Mouse (Mus musculus): ENCODE data around the gene Cacnb2. TPM values are rescaled to one million over a fixed set of nuclear protein-coding genes. Genes with fewer than 3 reads are reported as not detected.
"Not testable (repeated sequence)": the region's sequence is repeated elsewhere in the genome, so short reads cannot be mapped to it uniquely, and the experiment has no call there.

The Cacnb2 gene
- polyA plus RNA-seq, 1 experiment from 2014 or later = 9.3 TPM

GRCm38 (mm10) chr2:14726601-14727000, 123.7 kb downstream of the Cacnb2 start:
- H3K4me3 ChIP-seq; H3K9me3 ChIP-seq; H3K4me2 ChIP-seq; H3K36me3 ChIP-seq; H3K27ac ChIP-seq; ATAC-seq (ENCODE audit: borderline replicate concordance, extremely low read depth, low FRiP score, low TSS enrichment); H3K4me1 ChIP-seq; H3K27me3 ChIP-seq; H3K9ac ChIP-seq: not testable (repeated sequence)
- 93% methylated on average over 13 of the region's 13 CpGs for WGBS

GRCm38 (mm10) chr2:14738927-14739326, 136.0 kb downstream of the Cacnb2 start:
- H3K4me2 ChIP-seq = no peak overlapping the region
- H3K9me3 ChIP-seq = no peaks in the 10 kb centered on the region
- H3K4me1 ChIP-seq = no peaks in the 10 kb centered on the region
- no peak overlapping the region for H3K4me3 ChIP-seq
- ATAC-seq (ENCODE audit: borderline replicate concordance, extremely low read depth, low FRiP score, low TSS enrichment) = no peak
- WGBS = 43% methylated on average over 9 of the region's 9 CpGs
- H3K36me3 ChIP-seq = no peaks in the 10 kb centered on the region
- H3K27me3 ChIP-seq = no peaks in the 10 kb centered on the region
- no peak overlapping the region for H3K27ac ChIP-seq
- H3K9ac ChIP-seq = no peak overlapping the region

- 67% methylated on average over 15 of the region's 15 CpGs for WGBS
- no peaks in the 10 kb centered on the region for H3K9me3 ChIP-seq
- H3K27ac ChIP-seq = no peak overlapping the region
- H3K36me3 ChIP-seq = no peaks in the 10 kb centered on the region
- no peak overlapping the region for H3K4me2 ChIP-seq
- ATAC-seq (ENCODE audit: borderline replicate concordance, extremely low read depth, low FRiP score, low TSS enrichment) = no peak
- no peaks in the 10 kb centered on the region for H3K27me3 ChIP-seq
- no peak overlapping the region for H3K9ac ChIP-seq
- H3K4me3 ChIP-seq = no peak overlapping the region
- 0 out of 2 replicates have a peak, but pooled peaks cover 4% of the 10 kb centered on the region for H3K4me1 ChIP-seq
Measured at GRCm38 (mm10) chr2:14739510-14739909, 136.6 kb downstream of the Cacnb2 start.

- Histone ChIP-seq H3K27me3 (no peaks in the 10 kb centered on the region), H3K4me1 (0 out of 2 replicates have a peak, but pooled peaks cover 7% of the 10 kb centered on the region), H3K36me3 (no peaks in the 10 kb centered on the region), H3K27ac (no peak overlapping the region), H3K4me3 (no peak overlapping the region), H3K9ac (no peak overlapping the region), H3K9me3 (no peaks in the 10 kb centered on the region), H3K4me2 (no peak overlapping the region)
- no peak for ATAC-seq (ENCODE audit: borderline replicate concordance, extremely low read depth, low FRiP score, low TSS enrichment)
- 73% methylated on average over 7 of the region's 7 CpGs for WGBS
Measured at GRCm38 (mm10) chr2:14740359-14740758, 137.5 kb downstream of the Cacnb2 start.

GRCm38 (mm10) chr2:14744761-14745160, 141.9 kb downstream of the Cacnb2 start:
- no peaks in the 10 kb centered on the region for H3K27me3 ChIP-seq
- no peak for ATAC-seq (ENCODE audit: borderline replicate concordance, extremely low read depth, low FRiP score, low TSS enrichment)
- H3K4me2 ChIP-seq = no peak overlapping the region
- H3K9ac ChIP-seq = no peak overlapping the region
- no peaks in the 10 kb centered on the region for H3K9me3 ChIP-seq
- no peaks in the 10 kb centered on the region for H3K36me3 ChIP-seq
- WGBS = 60% methylated on average over 1 of the region's 1 CpGs
- no peak overlapping the region for H3K27ac ChIP-seq
- no peak overlapping the region for H3K4me3 ChIP-seq
- 0 out of 2 replicates have a peak, but pooled peaks cover 7% of the 10 kb centered on the region for H3K4me1 ChIP-seq

- Histone ChIP-seq H3K9me3 (no peaks in the 10 kb centered on the region), H3K27ac (no peak overlapping the region), H3K36me3 (no peaks in the 10 kb centered on the region), H3K9ac (no peak overlapping the region), H3K4me2 (no peak overlapping the region), H3K4me1 (no peaks in the 10 kb centered on the region), H3K4me3 (no peak overlapping the region), H3K27me3 (no peaks in the 10 kb centered on the region)
- no peak for ATAC-seq (ENCODE audit: borderline replicate concordance, extremely low read depth, low FRiP score, low TSS enrichment)
- 59% methylated on average over 4 of the region's 4 CpGs for WGBS
Measured at GRCm38 (mm10) chr2:14762846-14763245, 160.0 kb downstream of the Cacnb2 start.

GRCm38 (mm10) chr2:14763931-14764330, 161.0 kb downstream of the Cacnb2 start:
- H3K9ac ChIP-seq = no peak overlapping the region
- WGBS = 51% methylated on average over 6 of the region's 6 CpGs

GRCm38 (mm10) chr2:14769448-14769847, 166.6 kb downstream of the Cacnb2 start:
- H3K9me3 ChIP-seq = no peaks in the 10 kb centered on the region
- H3K27me3 ChIP-seq = no peaks in the 10 kb centered on the region
- no peak overlapping the region for H3K4me3 ChIP-seq
- 82% methylated on average over 1 of the region's 1 CpGs for WGBS
- ATAC-seq (ENCODE audit: borderline replicate concordance, extremely low read depth, low FRiP score, low TSS enrichment) = no peak
- H3K4me1 ChIP-seq = no peaks in the 10 kb centered on the region
- H3K27ac ChIP-seq = no peak overlapping the region
- no peaks in the 10 kb centered on the region for H3K36me3 ChIP-seq
- H3K9ac ChIP-seq = no peak overlapping the region
- no peak overlapping the region for H3K4me2 ChIP-seq

More at GRCm38 (mm10) chr2:14763931-14764330, 161.0 kb downstream of the Cacnb2 start:
- ATAC-seq (ENCODE audit: borderline replicate concordance, extremely low read depth, low FRiP score, low TSS enrichment) = no peak
- no peaks in the 10 kb centered on the region for H3K9me3 ChIP-seq
- H3K36me3 ChIP-seq = no peaks in the 10 kb centered on the region
- H3K4me1 ChIP-seq = no peaks in the 10 kb centered on the region
- H3K27me3 ChIP-seq = no peaks in the 10 kb centered on the region
- no peak overlapping the region for H3K4me3 ChIP-seq
- H3K4me2 ChIP-seq = no peak overlapping the region
- H3K27ac ChIP-seq = no peak overlapping the region

GRCm38 (mm10) chr2:14770635-14771034, 167.7 kb downstream of the Cacnb2 start:
- WGBS = 84% methylated on average over 4 of the region's 4 CpGs
- no peak overlapping the region for H3K27ac ChIP-seq
- no peak overlapping the region for H3K4me3 ChIP-seq
- no peak overlapping the region for H3K9ac ChIP-seq
- H3K36me3 ChIP-seq = no peaks in the 10 kb centered on the region
- no peaks in the 10 kb centered on the region for H3K4me1 ChIP-seq
- H3K4me2 ChIP-seq = no peak overlapping the region
- no peaks in the 10 kb centered on the region for H3K9me3 ChIP-seq
- H3K27me3 ChIP-seq = no peaks in the 10 kb centered on the region
- ATAC-seq (ENCODE audit: borderline replicate concordance, extremely low read depth, low FRiP score, low TSS enrichment) = no peak

- no peaks in the 10 kb centered on the region for H3K27me3 ChIP-seq
- H3K4me2 ChIP-seq = no peak overlapping the region
- 15% methylated on average over 1 of the region's 1 CpGs for WGBS
- H3K36me3 ChIP-seq = no peaks in the 10 kb centered on the region
- H3K4me1 ChIP-seq = no peaks in the 10 kb centered on the region
- H3K9me3 ChIP-seq = no peaks in the 10 kb centered on the region
- no peak overlapping the region for H3K27ac ChIP-seq
- ATAC-seq (ENCODE audit: borderline replicate concordance, extremely low read depth, low FRiP score, low TSS enrichment) = no peak
- H3K9ac ChIP-seq = no peak overlapping the region
- no peak overlapping the region for H3K4me3 ChIP-seq
Measured at GRCm38 (mm10) chr2:14774375-14774774, 171.5 kb downstream of the Cacnb2 start.

GRCm38 (mm10) chr2:14774857-14775495, 172.1 kb downstream of the Cacnb2 start:
- no peak overlapping the region for H3K9ac ChIP-seq
- no peak overlapping the region for H3K4me3 ChIP-seq
- no peaks in the 10 kb centered on the region for H3K36me3 ChIP-seq
- H3K27me3 ChIP-seq = no peaks in the 10 kb centered on the region
- ATAC-seq (ENCODE audit: borderline replicate concordance, extremely low read depth, low FRiP score, low TSS enrichment) = no peak
- no peaks in the 10 kb centered on the region for H3K9me3 ChIP-seq
- H3K4me2 ChIP-seq = no peak overlapping the region
- H3K4me1 ChIP-seq = no peaks in the 10 kb centered on the region
- WGBS = 74% methylated on average over 3 of the region's 3 CpGs
- no peak overlapping the region for H3K27ac ChIP-seq

GRCm38 (mm10) chr2:14787983-14788382, 185.1 kb downstream of the Cacnb2 start:
- no peaks in the 10 kb centered on the region for H3K9me3 ChIP-seq
- H3K4me2 ChIP-seq = no peak overlapping the region
- H3K27ac ChIP-seq = no peak overlapping the region
- ATAC-seq (ENCODE audit: borderline replicate concordance, extremely low read depth, low FRiP score, low TSS enrichment) = no peak
- 95% methylated on average over 2 of the region's 2 CpGs for WGBS
- H3K27me3 ChIP-seq = no peaks in the 10 kb centered on the region
- no peaks in the 10 kb centered on the region for H3K4me1 ChIP-seq
- H3K9ac ChIP-seq = no peak overlapping the region
- H3K4me3 ChIP-seq = no peak overlapping the region
- no peaks in the 10 kb centered on the region for H3K36me3 ChIP-seq

All from lung, embryonic 15.5 days (tissue).